Mouse (Mus musculus) cerebellum, postnatal 36 days (tissue): ENCODE results near the gene Sdhaf2.
"Not testable (repeated sequence)": the region's sequence is repeated elsewhere in the genome, so short reads cannot be mapped to it uniquely, and the experiment has no call there.

ENCODE experiments used
- DNase-seq, 2 experiments: peaks; one replicate each; pipeline ENCODE4 v3.0.0; 2021 to 2022; ENCODE audit warnings: mixed read lengths in 2 of 2

The Sdhaf2 gene

GRCm38 (mm10) chr19:10525910-10526309, at the start of gene Sdhaf2:
Gene Sdhaf2, minus strand, starts transcription at chr19:10526142.
- DNase-seq = peak; percentile 19 to 39

- no peak for DNase-seq
These were observed 43.7 kb upstream of the Sdhaf2 start for GRCm38 (mm10) chr19:10569627-10570026.

- no peak for DNase-seq
These were observed 39.3 kb upstream of the Sdhaf2 start for GRCm38 (mm10) chr19:10565217-10565616.

GRCm38 (mm10) chr19:10564278-10564677, 38.3 kb upstream of the Sdhaf2 start:
- DNase-seq = no peak

GRCm38 (mm10) chr19:10562351-10562750, 36.4 kb upstream of the Sdhaf2 start:
- DNase-seq = no peak

- DNase-seq = no peak
These were observed 35.8 kb upstream of the Sdhaf2 start for GRCm38 (mm10) chr19:10561558-10562314.

- DNase-seq = no peak
These were observed 34.2 kb upstream of the Sdhaf2 start for GRCm38 (mm10) chr19:10560108-10560507.

- not testable (repeated sequence) for DNase-seq
These were observed 32.0 kb upstream of the Sdhaf2 start for GRCm38 (mm10) chr19:10557837-10558375.

GRCm38 (mm10) chr19:10557430-10557829, 31.5 kb upstream of the Sdhaf2 start:
- DNase-seq = no peak

- DNase-seq = no peak
These were observed 31.1 kb upstream of the Sdhaf2 start for GRCm38 (mm10) chr19:10557001-10557400.

GRCm38 (mm10) chr19:10555624-10556510, 29.9 kb upstream of the Sdhaf2 start, which contains the start of gene Tmem216:
Gene Tmem216, minus strand, starts transcription at chr19:10556238.
- DNase-seq = peak; percentile 81 to 87

- DNase-seq = no peak
These were observed 13.5 kb upstream of the Sdhaf2 start for GRCm38 (mm10) chr19:10539454-10539853.

GRCm38 (mm10) chr19:10530082-10530481, 4.1 kb upstream of the Sdhaf2 start:
- DNase-seq = no peak

GRCm38 (mm10) chr19:10525106-10525901, 638 bp downstream of the Sdhaf2 start, which contains the start of gene Cpsf7:
Gene Cpsf7, plus strand, starts transcription at chr19:10525266.
- peak; percentile 88 to 90 for DNase-seq

GRCm38 (mm10) chr19:10524784-10525105, 1.2 kb downstream of the Sdhaf2 start:
- no peak for DNase-seq

GRCm38 (mm10) chr19:10523483-10524080, 2.4 kb downstream of the Sdhaf2 start:
- no peak for DNase-seq

GRCm38 (mm10) chr19:10521926-10522325, 4.0 kb downstream of the Sdhaf2 start:
- no peak for DNase-seq

GRCm38 (mm10) chr19:10520355-10520754, 5.6 kb downstream of the Sdhaf2 start:
- no peak for DNase-seq

GRCm38 (mm10) chr19:10510759-10511330, 15.1 kb downstream of the Sdhaf2 start:
- DNase-seq = no peak

GRCm38 (mm10) chr19:10502571-10502970, 23.4 kb downstream of the Sdhaf2 start:
- DNase-seq = peak; percentile 21 to 34

GRCm38 (mm10) chr19:10500581-10500980, 25.4 kb downstream of the Sdhaf2 start:
- no peak for DNase-seq
